Mouse (Mus musculus) heart, embryonic 15.5 days (tissue): ENCODE data around the gene Zfp385a. TPM values are rescaled to one million over a fixed set of nuclear protein-coding genes. Genes with fewer than 3 reads are reported as not detected.

ENCODE experiments used
- ATAC-seq: fragments of 200-750 bp; cut with Nextera tagmentation; replicated peaks from 2 replicates; pipeline ENCODE4 v1.8.0; 2017; ENCODE audit warnings: low read depth, moderate TSS enrichment; ENCODE audit not compliant: insufficient number of reproducible peaks, insufficient read depth, low FRiP score
- H3K27ac ChIP-seq: fragments of 300-500 bp; sonication (generic); 2 replicates; pipeline ENCODE4 v1.5.1; 2015; ENCODE audit warnings: mild to moderate bottlenecking, inconsistent platforms
- H3K27me3 ChIP-seq: fragments of 300-500 bp; sonication (generic); 2 replicates; pipeline ENCODE4 v1.6.1; 2015; ENCODE audit warnings: inconsistent platforms
- H3K36me3 ChIP-seq: fragments of 300-500 bp; sonication (generic); 2 replicates; pipeline ENCODE4 v1.6.1; 2015; ENCODE audit warnings: mild to moderate bottlenecking, inconsistent platforms
- H3K4me1 ChIP-seq: fragments of 300-500 bp; sonication (generic); replicated peaks from 2 replicates; pipeline ENCODE4 v1.6.1; 2015; ENCODE audit warnings: inconsistent platforms
- H3K4me2 ChIP-seq: fragments of 300-500 bp; sonication (generic); 2 replicates; pipeline ENCODE4 v1.6.1; 2015; ENCODE audit warnings: inconsistent platforms, mild to moderate bottlenecking, moderate library complexity
- H3K4me3 ChIP-seq: fragments of 300-500 bp; sonication (generic); 2 replicates; pipeline ENCODE4 v1.5.1; 2015; ENCODE audit warnings: mild to moderate bottlenecking, inconsistent platforms
- H3K9ac ChIP-seq: fragments of 300-500 bp; sonication (generic); 2 replicates; pipeline ENCODE4 v1.6.1; 2015; ENCODE audit warnings: mild to moderate bottlenecking, inconsistent platforms
- H3K9me3 ChIP-seq: fragments of 300-500 bp; sonication (generic); replicated peaks from 2 replicates; pipeline ENCODE4 v1.6.1; 2016; ENCODE audit warnings: inconsistent platforms
- WGBS: fragments of 180-500 bp; shearing (Covaris S2); methylation state at CpG from one replicate; pipeline ENCODE4 v1.1.7; 2015; ENCODE audit warnings: mixed read lengths; 5-methylcytosine and 5-hydroxymethylcytosine counted together
- polyA plus RNA-seq: library from polyadenylated mRNA; unstranded; fragments of >200 nt; fragmentation: Nextera tagmentation; extraction: Ambion mirVana; gene quantifications from 2 replicates; pipeline ENCODE4 v1.2.1, GENCODE M21; 2015

Gene Zfp385a
- polyA plus RNA-seq, 1 experiment from 2014 or later, result 5.9 TPM

DNA sequence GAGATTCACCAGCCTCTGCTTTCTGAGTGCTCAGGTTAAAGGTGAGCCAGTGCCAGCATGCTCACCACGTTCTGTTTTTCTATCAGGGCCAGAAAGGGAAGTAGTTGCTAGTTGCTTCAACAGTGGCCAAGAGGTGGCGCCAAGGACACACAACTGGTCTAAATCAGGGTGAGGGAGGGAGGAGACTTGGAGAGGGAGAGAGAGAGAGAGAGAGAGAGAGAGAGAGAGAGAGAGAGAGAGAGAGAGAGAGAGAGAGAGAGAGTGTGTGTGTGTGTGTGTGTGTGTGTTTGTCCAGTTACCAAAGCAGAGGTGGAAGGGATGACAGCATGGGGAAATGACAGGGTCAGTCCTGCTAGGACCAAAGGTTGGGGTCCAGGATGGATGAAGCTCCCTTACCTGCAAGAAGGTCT is 7.4 kb upstream of the Zfp385a start:
- Histone ChIP-seq H3K27me3 (no peaks in the 10 kb centered on the region; the same call in 1 of the 2 replicates), H3K9me3 (no peaks in the 10 kb centered on the region), H3K9ac (no peak overlapping the region), H3K4me1 (0 out of 2 replicates have a peak, but pooled peaks cover 4% of the 10 kb centered on the region), H3K27ac (no peak overlapping the region), H3K4me2 (no peak overlapping the region), H3K4me3 (no peak overlapping the region), H3K36me3 (peaks cover 82% of the 10 kb centered on the region)
- WGBS, result 5% methylated on average over 2 of the region's 2 CpGs
- 0 out of 2 replicates have a peak, but pooled peaks have one; percentile 16 for ATAC-seq

DNA sequence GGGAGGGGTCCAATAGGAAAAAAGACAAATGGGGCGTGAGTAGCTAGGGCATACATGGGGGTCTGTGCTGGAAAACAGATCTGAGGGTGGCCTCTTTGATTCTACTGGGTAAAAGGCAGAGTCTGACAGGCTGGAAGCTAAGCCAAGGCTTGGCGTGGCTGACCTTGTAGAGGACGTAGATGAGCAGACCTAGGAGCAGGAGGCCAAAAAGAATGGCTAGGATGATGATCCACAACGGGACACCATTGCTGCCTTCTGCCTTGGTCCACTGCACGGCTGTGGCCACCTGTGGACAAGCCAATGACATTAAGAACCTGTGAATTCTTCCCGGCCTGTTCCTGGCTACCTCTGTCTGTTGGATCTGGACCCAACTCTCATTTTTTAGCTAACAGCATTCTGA is 5.9 kb upstream of the Zfp385a start:
- Histone ChIP-seq H3K9ac (no peak overlapping the region), H3K9me3 (no peaks in the 10 kb centered on the region), H3K4me1 (peaks cover 16% of the 10 kb centered on the region; the same call in 1 of the 2 replicates), H3K27me3 (peaks cover 13% of the 10 kb centered on the region), H3K4me2 (no peak overlapping the region), H3K27ac (no peak overlapping the region), H3K4me3 (no peak overlapping the region), H3K36me3 (peaks cover 67% of the 10 kb centered on the region)
- no peak for ATAC-seq
- WGBS, result 85% methylated on average over 6 of the region's 6 CpGs

DNA sequence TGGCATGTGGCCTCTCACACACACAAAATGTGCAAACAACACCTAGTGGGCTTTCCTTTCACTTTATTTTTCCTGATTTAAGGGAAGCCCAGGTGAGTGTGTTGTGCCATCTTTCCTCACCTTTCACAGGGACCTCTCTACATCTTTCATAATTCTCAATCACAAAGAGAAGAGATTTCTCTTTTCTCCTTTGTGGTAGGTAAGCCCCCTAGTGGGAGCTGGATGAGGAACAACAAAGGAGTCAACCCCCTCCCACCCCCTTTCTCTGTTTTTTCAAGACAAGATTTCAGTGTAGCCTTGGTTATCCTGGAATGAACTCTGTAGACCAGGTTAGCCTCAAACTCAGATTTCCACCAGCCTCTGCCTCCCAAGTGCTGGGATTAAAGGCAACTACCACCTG is 3.7 kb upstream of the Zfp385a start:
- no peak for ATAC-seq
- Histone ChIP-seq H3K4me1 (peaks cover 34% of the 10 kb centered on the region), H3K27me3 (peaks cover 33% of the 10 kb centered on the region), H3K9ac (no peak overlapping the region), H3K9me3 (no peaks in the 10 kb centered on the region), H3K36me3 (peaks cover 45% of the 10 kb centered on the region), H3K4me3 (no peak overlapping the region), H3K4me2 (no peak overlapping the region), H3K27ac (no peak overlapping the region)

DNA sequence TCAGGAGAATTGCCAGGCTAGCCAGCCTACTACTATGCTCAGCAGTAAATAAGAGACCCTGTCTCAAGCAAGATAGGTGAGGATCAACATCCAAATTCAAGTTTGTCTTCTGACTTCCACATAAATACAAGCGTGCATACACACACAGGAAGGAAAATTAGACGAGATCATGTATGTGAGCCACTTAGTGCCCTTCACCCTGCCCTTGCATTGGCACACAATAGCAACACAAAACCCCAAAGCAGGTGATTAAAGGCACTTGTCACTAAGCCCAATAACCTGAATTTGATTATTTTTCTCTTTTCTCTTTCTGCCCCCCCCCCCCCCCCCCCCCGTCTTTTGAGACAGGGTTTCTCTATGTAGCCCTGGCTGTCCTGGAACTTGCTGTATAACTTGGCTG is 3.1 kb upstream of the Zfp385a start:
- H3K27ac ChIP-seq, result peak overlapping the region; percentile 24; the same call in 1 of the 2 replicates
- no peak overlapping the region for H3K4me3 ChIP-seq
- no peak for ATAC-seq
- no peaks in the 10 kb centered on the region for H3K9me3 ChIP-seq
- H3K4me1 ChIP-seq, result peaks cover 34% of the 10 kb centered on the region
- H3K27me3 ChIP-seq, result peaks cover 37% of the 10 kb centered on the region
- H3K9ac ChIP-seq, result no peak overlapping the region
- peaks cover 39% of the 10 kb centered on the region for H3K36me3 ChIP-seq
- H3K4me2 ChIP-seq, result no peak overlapping the region
- WGBS, result 54% methylated on average over 3 of the region's 3 CpGs

DNA sequence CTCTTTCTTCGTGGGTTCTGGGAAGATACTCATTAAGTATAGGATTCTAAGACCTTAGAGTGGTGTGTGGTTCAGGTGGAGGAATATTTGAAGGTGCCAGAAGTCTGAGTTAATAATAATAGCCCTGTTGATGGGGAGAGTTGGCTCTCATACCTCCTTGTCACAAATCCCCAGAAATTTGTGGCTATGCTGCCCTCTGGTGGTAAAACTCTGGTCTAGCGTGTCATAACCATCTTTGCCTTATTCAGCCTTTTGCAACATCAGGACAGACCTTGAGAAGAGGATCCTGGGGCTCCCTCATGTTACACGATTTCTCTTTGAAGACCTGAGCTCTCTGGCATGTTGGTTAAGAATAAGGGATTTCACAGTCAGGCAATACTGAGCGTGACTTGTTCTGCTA is 2.5 kb upstream of the Zfp385a start:
- Histone ChIP-seq H3K27me3 (peaks cover 43% of the 10 kb centered on the region), H3K27ac (peak overlapping the region; percentile 24; the same call in 1 of the 2 replicates), H3K9me3 (no peaks in the 10 kb centered on the region), H3K9ac (no peak overlapping the region), H3K4me3 (no peak overlapping the region), H3K4me1 (peaks cover 31% of the 10 kb centered on the region), H3K4me2 (no peak overlapping the region), H3K36me3 (peaks cover 33% of the 10 kb centered on the region)
- 18% methylated on average over 4 of the region's 4 CpGs for WGBS
- no peak for ATAC-seq

DNA sequence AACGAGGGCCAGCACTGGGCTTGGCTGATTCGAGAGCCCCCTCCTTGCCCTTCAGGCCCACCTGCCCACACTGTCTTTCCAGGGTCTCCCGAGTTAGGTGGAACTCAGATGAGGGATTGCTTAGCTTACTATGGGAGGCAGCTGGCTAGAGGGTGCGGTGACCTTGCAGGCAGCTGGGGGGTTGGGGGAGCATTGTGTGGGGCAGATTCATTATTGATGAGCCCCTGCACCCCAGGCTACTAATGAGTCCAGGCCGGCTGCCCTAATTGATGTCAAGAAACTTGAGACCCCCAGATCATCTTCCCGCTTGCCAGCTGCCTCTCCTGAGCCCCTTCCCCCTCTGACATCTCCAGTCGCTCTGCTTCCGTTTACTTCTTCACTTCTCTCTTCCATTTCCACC is 1.7 kb upstream of the Zfp385a start:
- Histone ChIP-seq H3K27ac (no peak overlapping the region), H3K9ac (no peak overlapping the region), H3K4me2 (no peak overlapping the region), H3K9me3 (no peaks in the 10 kb centered on the region), H3K27me3 (peaks cover 48% of the 10 kb centered on the region), H3K4me1 (peaks cover 31% of the 10 kb centered on the region), H3K4me3 (no peak overlapping the region), H3K36me3 (peaks cover 28% of the 10 kb centered on the region)
- WGBS, result 54% methylated on average over 8 of the region's 8 CpGs
- ATAC-seq, result no peak

DNA sequence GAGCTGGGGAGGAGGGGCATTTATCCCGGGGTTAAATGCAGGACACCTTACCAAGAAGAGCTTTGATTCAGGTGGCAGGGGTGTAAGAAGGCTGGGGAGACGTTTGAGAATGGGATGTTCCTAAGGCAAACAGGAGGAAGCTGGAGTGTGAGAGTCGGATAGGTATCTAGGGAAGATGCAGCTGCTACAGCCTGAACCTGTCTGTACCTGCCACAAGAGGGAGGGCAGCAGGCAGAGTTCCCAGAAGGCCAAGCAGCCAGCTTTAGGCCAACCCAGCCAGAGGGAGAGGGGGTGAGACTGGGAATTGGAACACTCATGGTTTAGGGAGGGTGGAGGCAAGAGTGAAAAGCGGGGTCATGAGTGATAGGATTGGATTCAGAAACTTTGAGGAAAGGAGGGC is 893 bp upstream of the Zfp385a start:
- H3K4me1 ChIP-seq, result peaks cover 31% of the 10 kb centered on the region
- H3K27me3 ChIP-seq, result peaks cover 51% of the 10 kb centered on the region
- H3K9ac ChIP-seq, result no peak overlapping the region
- H3K9me3 ChIP-seq, result no peaks in the 10 kb centered on the region
- H3K27ac ChIP-seq, result no peak overlapping the region; the same call in 1 of the 2 replicates
- WGBS, result 25% methylated on average over 4 of the region's 4 CpGs
- peak overlapping the region; percentile 63; the same call in 1 of the 2 replicates for H3K4me3 ChIP-seq
- no peak for ATAC-seq
- H3K36me3 ChIP-seq, result peaks cover 21% of the 10 kb centered on the region
- H3K4me2 ChIP-seq, result peak overlapping the region; percentile 93

DNA sequence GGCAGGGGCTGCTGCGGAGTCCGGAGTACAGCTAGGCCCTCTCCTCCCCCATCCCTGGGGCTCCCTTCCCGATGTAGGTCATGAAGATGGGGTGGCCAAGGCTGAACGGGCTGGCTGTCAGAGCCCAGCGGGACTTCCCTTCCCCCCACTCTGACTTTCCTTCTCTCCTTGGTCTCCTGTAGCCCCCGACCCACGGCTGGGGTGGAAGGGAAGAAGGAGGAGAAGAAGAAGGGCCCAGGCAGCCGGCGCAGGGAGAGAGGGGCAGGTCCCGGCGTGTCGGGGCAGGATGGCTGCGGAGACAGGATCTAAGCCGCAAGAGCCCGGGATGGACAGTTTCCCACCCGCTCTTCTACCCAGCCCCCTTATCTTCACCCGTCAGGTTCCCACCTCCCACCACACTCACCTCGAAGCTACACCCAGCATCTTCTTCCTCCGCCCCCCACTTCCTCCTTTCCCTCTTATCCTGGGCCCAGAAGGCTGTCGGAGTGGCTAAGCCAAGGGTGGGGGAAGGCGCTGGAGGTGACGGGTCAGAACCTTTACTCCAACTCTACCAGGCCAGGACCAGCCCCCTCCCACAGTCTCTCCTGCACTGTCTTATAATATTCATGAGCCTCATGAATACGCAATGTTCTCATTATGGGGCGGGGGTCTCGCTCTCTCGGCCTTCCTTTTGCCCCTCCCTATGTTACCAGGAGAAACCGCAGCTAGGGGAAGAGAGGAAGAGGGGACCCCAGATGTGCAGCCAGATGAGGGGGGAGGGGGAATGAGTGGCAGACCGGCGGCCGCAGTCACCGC is 530 bp downstream of the Zfp385a start:
- Histone ChIP-seq H3K4me1 (peaks cover 31% of the 10 kb centered on the region), H3K27me3 (peaks cover 54% of the 10 kb centered on the region), H3K9ac (peak overlapping the region; percentile 53), H3K36me3 (peaks cover 6% of the 10 kb centered on the region; the same call in 1 of the 2 replicates), H3K9me3 (no peaks in the 10 kb centered on the region), H3K4me3 (peak overlapping the region; percentile 63), H3K27ac (no peak overlapping the region), H3K4me2 (peak overlapping the region; percentile 93)
- WGBS, result 8% methylated on average over 28 of the region's 31 CpGs
- ATAC-seq, result peak; percentile 30; the same call in 1 of the 2 replicates

DNA sequence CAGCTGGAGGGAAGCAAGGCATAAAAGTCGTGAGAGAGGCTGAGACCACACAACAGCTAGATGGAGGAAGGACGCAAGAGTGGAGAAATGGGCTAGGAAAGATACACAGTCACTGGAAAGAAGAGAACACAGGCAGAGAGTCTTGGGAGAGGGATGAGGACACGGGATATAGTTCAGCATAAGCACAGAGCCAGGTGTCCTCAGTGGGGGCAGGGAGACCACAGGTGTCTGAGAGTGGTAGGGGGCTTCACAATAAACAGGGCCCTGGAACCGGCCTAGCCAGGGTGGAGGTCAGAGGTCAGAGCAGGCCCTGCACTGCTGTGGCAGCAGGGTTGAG is 1.1 kb downstream of the Zfp385a start:
- peak overlapping the region; percentile 63; the same call in 1 of the 2 replicates for H3K4me3 ChIP-seq
- no peak overlapping the region; the same call in 1 of the 2 replicates for H3K9ac ChIP-seq
- no peaks in the 10 kb centered on the region for H3K9me3 ChIP-seq
- WGBS, result 65% methylated on average over 4 of the region's 4 CpGs
- peaks cover under 1% of the 10 kb centered on the region; the same call in 1 of the 2 replicates for H3K36me3 ChIP-seq
- ATAC-seq, result no peak
- H3K4me2 ChIP-seq, result peak overlapping the region; percentile 93
- peaks cover 36% of the 10 kb centered on the region for H3K4me1 ChIP-seq
- H3K27me3 ChIP-seq, result peaks cover 54% of the 10 kb centered on the region
- H3K27ac ChIP-seq, result no peak overlapping the region

DNA sequence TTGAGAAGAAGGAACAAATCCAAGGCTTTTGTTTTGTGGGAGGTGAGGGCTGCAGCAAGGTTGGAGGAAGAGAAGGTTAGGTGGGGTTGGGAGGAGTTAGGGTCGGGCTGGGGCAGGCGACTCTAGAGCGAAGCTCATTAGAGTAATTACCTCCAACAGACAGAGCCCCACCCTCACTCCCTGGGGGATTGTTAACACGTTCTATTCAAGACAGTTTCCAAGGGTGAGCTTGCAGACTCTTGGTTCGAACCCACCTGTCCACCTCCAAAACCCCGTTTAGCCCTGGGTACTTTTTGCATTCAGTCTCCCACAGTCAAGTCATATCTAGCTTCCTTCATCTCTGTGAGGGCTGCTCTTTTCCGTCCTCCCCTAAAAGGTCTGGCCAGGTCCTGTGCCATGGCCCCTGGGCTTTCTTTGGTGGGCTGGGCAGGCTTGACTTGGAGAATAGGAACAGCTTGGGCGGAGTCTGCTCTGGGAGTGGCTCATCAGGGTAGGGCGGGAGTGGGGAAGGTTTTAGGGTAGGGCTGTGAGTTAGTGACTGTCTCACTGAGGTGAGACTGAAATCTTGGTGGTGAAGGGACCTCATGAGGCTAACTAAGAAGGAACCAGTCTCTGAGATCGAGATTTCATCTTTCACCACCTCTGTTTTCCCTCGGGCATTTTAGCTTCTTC is 2.8 kb downstream of the Zfp385a start:
- H3K9ac ChIP-seq, result no peak overlapping the region
- peaks cover 34% of the 10 kb centered on the region for H3K4me1 ChIP-seq
- ATAC-seq, result no peak
- H3K4me3 ChIP-seq, result no peak overlapping the region
- WGBS, result 29% methylated on average over 11 of the region's 11 CpGs
- H3K36me3 ChIP-seq, result no peaks in the 10 kb centered on the region
- H3K27me3 ChIP-seq, result peaks cover 54% of the 10 kb centered on the region
- H3K9me3 ChIP-seq, result no peaks in the 10 kb centered on the region
- no peak overlapping the region for H3K27ac ChIP-seq
- H3K4me2 ChIP-seq, result no peak overlapping the region

DNA sequence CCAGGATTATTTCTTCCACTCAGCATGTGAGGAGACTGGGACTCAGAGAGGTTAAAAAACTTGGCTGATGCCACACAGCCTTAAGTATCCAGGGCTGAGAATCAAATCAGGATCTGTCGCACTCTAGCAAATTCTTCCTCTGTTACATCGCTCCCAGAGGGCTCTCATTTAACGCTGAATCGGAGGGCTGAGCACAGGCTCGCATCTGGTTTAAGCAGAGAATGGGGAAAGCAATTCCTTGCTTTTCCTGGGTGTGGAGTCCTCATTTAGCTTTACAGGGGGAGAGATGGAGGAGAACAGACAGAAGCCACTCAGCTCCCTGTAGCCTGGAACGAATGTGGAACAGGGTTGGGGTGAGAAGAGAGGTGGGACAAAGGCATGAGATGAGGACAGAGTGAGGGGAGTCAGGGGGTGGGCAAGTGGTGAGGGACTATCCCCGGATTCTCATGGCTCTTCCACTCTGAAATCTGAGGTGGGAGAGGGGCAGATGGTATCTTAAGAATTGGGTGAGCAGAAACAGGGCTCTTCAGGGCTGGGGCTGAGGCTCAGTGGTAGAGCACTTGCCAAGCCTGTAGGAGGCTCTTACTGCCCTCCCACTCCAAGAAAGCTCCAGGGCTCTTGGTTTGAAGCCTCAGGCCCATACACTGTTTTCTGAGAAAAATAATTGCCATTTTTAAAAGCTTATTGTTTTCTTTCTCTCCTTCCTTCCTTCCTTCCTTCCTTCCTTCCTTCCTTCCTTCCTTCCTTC is 4.2 kb downstream of the Zfp385a start:
- peaks cover 40% of the 10 kb centered on the region for H3K27me3 ChIP-seq
- H3K9ac ChIP-seq, result no peak overlapping the region
- H3K9me3 ChIP-seq, result no peaks in the 10 kb centered on the region
- H3K4me1 ChIP-seq, result peaks cover 22% of the 10 kb centered on the region
- WGBS, result 37% methylated on average over 7 of the region's 7 CpGs
- no peak for ATAC-seq
- no peaks in the 10 kb centered on the region for H3K36me3 ChIP-seq
- H3K4me3 ChIP-seq, result no peak overlapping the region
- H3K4me2 ChIP-seq, result no peak overlapping the region
- H3K27ac ChIP-seq, result no peak overlapping the region
